Mouse (Mus musculus) 3134 (cell line): ENCODE data around the gene Gm11032.
"Not testable (repeated sequence)": the region's sequence is repeated elsewhere in the genome, so short reads cannot be mapped to it uniquely, and the experiment has no call there.

Experiments used
- DNase-seq: peaks from one replicate; pipeline ENCODE4 v3.0.0-alpha.2; 2011; ENCODE audit warnings: low spot score; ENCODE audit not compliant: insufficient read length; ENCODE audit errors: extremely low read depth

The Gm11032 gene

GRCm38 (mm10) chr11:4620017-4620485, at the start of gene Gm11032:
TSS of gene Gm11032 (plus strand) at chr11:4620067.
- DNase-seq = no peak

DNA sequence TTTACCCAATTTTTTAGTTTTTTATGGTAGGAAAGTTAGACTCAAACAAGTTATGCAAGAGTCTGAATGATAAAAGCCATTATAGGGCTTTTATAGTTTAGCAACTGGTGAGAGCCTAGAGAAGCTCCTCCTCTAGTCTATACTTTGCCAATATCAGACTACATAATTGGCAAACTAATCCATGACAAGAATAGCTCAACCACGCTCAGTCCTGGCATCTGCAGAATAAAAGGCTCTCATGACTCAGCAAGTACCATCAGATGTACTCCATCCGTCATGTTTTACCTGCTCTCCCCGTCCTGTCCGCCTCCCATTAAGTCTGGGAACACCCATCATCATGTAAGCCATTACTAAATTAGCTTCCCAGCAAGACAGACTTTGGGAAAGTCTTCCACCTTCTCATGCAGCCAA, 48.4 kb upstream of the Gm11032 start:
- no peak for DNase-seq

DNA sequence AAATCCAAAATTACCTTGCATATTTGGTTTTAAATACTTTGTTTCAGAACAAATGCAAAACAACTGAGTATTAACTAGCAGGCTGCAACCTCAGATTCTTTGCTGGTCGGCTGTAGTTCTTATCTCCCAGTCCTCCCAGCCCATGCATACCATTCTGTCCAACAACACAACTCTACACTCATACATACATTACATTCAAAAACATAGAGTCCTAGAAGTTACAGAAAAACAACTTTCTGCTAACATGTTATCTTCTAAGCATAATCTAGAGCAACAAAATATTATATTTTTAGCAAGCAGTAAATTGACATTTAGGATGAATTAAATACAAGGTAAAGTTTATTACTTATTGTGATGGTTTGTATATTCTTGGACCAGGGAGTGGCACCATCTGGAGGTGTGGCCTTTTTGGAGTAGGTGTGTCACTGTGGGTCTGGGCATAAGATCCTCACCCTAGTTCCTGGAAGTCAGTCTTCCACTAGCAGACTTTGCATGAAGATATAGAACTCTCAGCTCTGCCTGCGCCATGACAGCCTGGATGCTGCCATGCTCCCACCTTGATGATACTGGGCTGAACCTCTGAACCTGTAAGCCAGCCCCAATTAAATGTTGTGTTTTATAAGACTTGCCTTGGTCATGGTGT, 43.7 kb upstream of the Gm11032 start:
- not testable (repeated sequence) for DNase-seq

DNA sequence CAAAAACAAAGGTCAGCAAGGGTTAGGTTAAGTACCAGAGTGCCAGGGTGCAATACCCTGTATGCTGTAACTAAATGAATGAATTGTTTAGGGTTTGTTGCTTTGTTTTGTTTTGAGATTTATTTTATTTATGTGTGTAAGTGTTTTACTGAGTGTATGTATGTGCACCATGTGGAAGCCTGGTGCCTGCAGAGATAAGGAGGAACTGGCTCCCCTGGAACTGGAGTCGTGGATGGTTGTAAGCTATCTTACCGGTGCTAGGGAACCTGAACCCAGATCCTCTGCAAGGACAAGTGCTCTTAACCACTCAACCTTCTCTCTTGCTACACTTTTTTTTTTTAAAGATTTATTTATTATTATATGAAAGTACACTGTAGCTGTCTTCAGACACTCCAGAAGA, 42.8 kb upstream of the Gm11032 start:
- DNase-seq = no peak

- DNase-seq = peak; percentile 52
Measured at GRCm38 (mm10) chr11:4578682-4579081, 41.2 kb upstream of the Gm11032 start.

GRCm38 (mm10) chr11:4591811-4592210, 28.1 kb upstream of the Gm11032 start:
- no peak for DNase-seq

- DNase-seq = no peak
Measured at GRCm38 (mm10) chr11:4593491-4593848, 26.4 kb upstream of the Gm11032 start.

GRCm38 (mm10) chr11:4593849-4594607, 25.8 kb upstream of the Gm11032 start:
- DNase-seq = peak; percentile 72

GRCm38 (mm10) chr11:4594608-4595500, 25.0 kb upstream of the Gm11032 start, which contains the start of gene Mtmr3:
TSS of gene Mtmr3 (minus strand) at chr11:4594863.
- DNase-seq = peak; percentile 96

DNA sequence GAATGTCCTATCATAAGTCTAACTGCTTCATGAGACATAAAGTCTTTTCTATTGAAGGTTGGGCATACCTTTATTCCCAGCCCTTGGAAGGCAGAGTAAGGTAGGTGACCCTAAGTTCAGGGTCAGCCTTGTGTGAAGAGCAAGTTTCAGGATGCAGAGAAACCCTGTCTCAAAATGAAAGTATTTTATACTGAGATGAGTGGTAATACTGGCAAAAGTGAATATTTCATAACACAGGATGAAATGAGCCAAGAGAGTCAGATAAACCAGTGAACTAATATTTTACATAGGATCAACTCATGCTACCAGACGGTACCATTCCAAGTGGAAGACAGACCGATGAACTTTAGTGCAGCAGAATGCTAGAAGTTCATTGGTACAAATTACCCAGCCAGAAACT, 21.5 kb upstream of the Gm11032 start:
- DNase-seq = no peak

DNA sequence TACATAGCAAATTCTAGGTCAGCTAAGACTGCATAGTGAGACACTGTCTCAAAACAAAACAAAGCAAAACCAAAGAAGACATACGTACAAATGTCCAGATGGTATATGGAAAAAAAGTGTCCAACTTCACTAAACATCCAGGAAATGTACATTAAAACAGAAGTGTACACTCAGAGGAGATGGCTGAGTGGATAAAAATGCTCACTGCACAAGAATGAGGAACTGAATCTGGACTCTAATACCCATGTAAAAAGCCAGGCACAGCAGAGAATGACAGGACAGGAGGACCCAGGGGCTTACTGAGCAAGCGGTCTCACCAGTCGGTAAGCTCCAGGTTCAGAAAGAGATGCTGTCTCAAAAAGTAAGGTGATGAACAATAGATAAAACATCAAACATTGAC, 20.0 kb upstream of the Gm11032 start:
- DNase-seq = no peak

GRCm38 (mm10) chr11:4601890-4602289, 18.0 kb upstream of the Gm11032 start:
- DNase-seq = no peak

DNA sequence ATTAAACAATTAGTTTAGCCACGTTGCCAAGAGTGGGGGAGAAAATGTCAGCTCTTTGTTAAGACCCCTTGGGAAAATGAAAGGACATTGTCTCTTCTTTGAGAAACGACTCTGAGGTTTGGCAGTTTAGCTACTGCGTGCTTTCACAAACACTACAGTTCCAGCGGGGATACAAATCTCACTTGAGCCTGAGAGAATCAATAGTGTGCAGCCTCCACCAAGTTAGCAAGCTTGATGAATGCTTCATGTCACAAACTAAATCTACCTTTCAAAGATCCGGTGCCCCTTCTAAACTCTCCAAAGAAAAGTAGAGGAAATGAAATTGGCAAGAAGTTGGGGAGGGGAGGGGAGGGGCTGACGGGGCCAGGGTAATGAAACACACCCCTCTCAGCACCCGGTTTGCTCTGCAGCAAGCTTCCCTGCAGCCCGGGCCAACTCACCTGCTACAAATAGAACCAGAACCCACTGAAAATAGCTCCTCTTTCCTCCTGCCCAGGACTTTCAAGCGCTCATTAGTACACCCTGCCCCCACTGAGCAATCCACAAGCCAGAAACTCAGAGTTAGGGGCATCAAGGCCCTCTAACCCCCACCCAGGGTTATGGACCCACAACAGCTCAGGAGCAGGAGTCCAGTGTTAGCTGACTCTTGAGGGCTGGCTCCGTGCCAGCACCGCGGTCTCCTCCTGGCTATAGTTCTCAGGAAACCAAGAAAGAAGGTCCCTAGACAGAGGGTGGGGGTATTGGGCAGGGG, 17.0 kb upstream of the Gm11032 start:
- no peak for DNase-seq

GRCm38 (mm10) chr11:4604441-4604840, 15.4 kb upstream of the Gm11032 start:
- no peak for DNase-seq

- peak; percentile 66 for DNase-seq
Measured at GRCm38 (mm10) chr11:4605414-4605813, 14.5 kb upstream of the Gm11032 start.

DNA sequence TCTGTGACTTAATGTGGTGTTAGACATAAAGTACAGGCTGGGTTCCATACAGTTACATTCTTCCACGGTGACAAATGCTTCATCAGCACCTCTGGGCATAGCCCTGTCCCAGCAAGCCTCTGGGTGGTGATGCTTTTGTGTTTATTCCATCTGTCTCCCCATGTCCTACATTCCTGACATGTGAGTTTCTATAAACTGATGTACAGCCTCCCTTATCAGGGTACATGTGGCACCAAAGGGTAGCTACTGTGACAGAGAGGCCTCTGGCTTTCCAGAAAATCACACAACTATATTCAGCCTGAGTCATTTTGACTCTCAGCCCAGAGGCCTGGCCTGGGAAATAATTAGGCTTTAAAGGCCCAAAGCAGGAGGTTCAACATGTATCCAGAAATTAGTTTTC, 13.3 kb upstream of the Gm11032 start:
- DNase-seq = peak; percentile 51

- no peak for DNase-seq
Measured at GRCm38 (mm10) chr11:4611904-4612303, 8.0 kb upstream of the Gm11032 start.

GRCm38 (mm10) chr11:4620501-4621108, 738 bp downstream of the Gm11032 start:
- DNase-seq = no peak

DNA sequence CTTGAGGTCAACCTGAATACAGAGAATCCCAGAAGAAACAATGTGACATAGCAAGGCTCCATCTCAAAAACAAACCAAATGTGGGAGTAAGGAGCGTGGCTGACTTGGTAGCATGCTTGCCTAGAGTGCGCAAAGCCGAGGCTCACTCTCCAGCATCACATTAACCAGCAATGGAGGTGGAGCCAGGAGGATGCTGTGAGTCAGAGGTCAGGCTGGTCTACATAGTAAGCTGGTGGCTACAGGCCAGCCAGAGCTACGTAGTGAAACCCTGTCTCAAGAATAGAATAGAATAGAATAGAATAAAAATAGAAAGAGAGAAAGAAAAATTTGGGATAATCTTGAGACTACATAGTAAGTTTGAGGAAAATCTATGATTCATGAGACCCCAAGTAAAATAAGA, 2.0 kb downstream of the Gm11032 start:
- DNase-seq = peak; percentile 45

DNA sequence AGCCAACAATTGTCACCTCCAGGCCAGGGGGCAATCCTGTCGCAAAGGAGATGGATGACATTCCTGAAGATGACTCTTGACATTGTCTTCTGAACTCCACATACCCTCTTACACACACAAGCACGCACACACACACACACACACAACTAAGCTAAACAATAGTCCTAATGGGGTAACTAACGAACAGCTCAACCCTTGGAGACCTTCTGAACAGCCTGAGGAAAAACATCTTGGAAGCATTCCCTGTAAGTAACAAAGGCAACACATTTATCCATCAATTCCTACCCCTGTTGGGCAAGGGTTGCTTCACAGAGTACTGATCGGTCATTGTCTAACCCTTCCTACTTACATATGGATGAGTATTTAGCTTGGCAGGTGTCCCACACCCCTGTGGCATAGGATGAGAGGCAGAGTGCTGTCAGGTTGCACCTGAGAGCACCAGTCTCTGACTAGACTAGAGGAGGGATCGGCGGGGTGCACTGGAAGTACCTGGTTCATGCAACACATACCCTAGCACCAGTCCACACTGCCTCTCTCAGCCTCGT, 2.6 kb downstream of the Gm11032 start:
- no peak for DNase-seq
